Mouse (Mus musculus) adrenal gland, postnatal 36 days (tissue): Measurements from ENCODE around the gene Olfr1136. TPM values are rescaled to one million over a fixed set of nuclear protein-coding genes. Genes with fewer than 3 reads are reported as not detected.

Experiments used
- DNase-seq, 2 experiments: peaks; one replicate each; pipeline ENCODE4 v3.0.0; 2021; ENCODE audit warnings: mixed read lengths in 1 of 2
- long read RNA-seq, 2 experiments: library from polyadenylated mRNA; stranded (forward); transcript quantifications; one replicate each; pipeline ENCODE4 v2.0.0; 2021; ENCODE audit warnings: borderline sequencing depth in 2 of 2
- total RNA-seq, 2 experiments: library from RNA; stranded (reverse); gene quantifications; 2 replicates each; pipeline ENCODE4 v1.2.3; 2021

Gene Olfr1136
- total RNA-seq: not detected
- long read RNA-seq, experiment 1: 0 reads
- long read RNA-seq, experiment 2: 0 reads

- DNase-seq: no peak
Measured at GRCm38 (mm10) chr2:87693847-87694246, at the start of gene Olfr1136. Gene Olfr1136 (minus strand): TSS chr2:87693947.

GRCm38 (mm10) chr2:87743452-87743851 lies 49.7 kb upstream of the Olfr1136 start, which contains the start of gene Olfr1140:
Gene Olfr1140 (plus strand): TSS chr2:87743752.
- DNase-seq: no peak

- DNase-seq: no peak
Measured at GRCm38 (mm10) chr2:87739878-87740277, 46.1 kb upstream of the Olfr1136 start, which contains the start of gene Olfr1138. Gene Olfr1138 (minus strand): TSS chr2:87739978.

GRCm38 (mm10) chr2:87713079-87713478 lies 19.3 kb upstream of the Olfr1136 start, which contains the start of gene Olfr1137:
Gene Olfr1137 (minus strand): TSS chr2:87713179.
- no peak for DNase-seq

GRCm38 (mm10) chr2:87673564-87673963 lies 20.2 kb downstream of the Olfr1136 start, which contains the start of gene Olfr1135:
Gene Olfr1135 (minus strand): TSS chr2:87673664.
- no peak for DNase-seq

- no peak for DNase-seq
Measured at GRCm38 (mm10) chr2:87658360-87658759, 35.4 kb downstream of the Olfr1136 start, which contains the start of gene Olfr1134. Gene Olfr1134 (minus strand): TSS chr2:87658460.

GRCm38 (mm10) chr2:87647274-87647673 lies 46.5 kb downstream of the Olfr1136 start, which contains the start of gene Olfr1133:
Gene Olfr1133 (minus strand): TSS chr2:87647374.
- no peak for DNase-seq

Other genes with a start within 250 kb of the Olfr1136 start
- not detected for gene Olfr1126, start 240.0 kb downstream of the Olfr1136 start, total RNA-seq
- not detected for gene Pramel7, start 196.9 kb downstream of the Olfr1136 start, total RNA-seq
- gene Pramel6, start 187.4 kb downstream of the Olfr1136 start, total RNA-seq: not detected
- not detected for gene Olfr153, start 162.2 kb downstream of the Olfr1136 start, total RNA-seq
- not detected for gene Olfr1128, start 148.4 kb downstream of the Olfr1136 start, total RNA-seq
- gene Olfr1129, start 120.0 kb downstream of the Olfr1136 start, total RNA-seq: not detected
- gene Olfr1130, start 87.7 kb downstream of the Olfr1136 start, total RNA-seq: not detected
- not detected for gene Olfr1131, start 66.8 kb downstream of the Olfr1136 start, total RNA-seq
- not detected for gene Olfr1132, start 56.4 kb downstream of the Olfr1136 start, total RNA-seq
- not detected for gene Olfr1133, start 46.6 kb downstream of the Olfr1136 start, total RNA-seq
- gene Olfr1134, start 35.5 kb downstream of the Olfr1136 start, total RNA-seq: not detected
- gene Olfr1135, start 20.3 kb downstream of the Olfr1136 start, total RNA-seq: not detected
- not detected for gene Olfr1137, start 19.2 kb upstream of the Olfr1136 start, total RNA-seq
- gene Olfr1138, start 46.0 kb upstream of the Olfr1136 start, total RNA-seq: not detected
- not detected for gene Olfr1140, start 49.8 kb upstream of the Olfr1136 start, total RNA-seq
- gene Olfr1141, start 60.0 kb upstream of the Olfr1136 start, total RNA-seq: not detected
- gene Olfr152, start 85.5 kb upstream of the Olfr1136 start, total RNA-seq: not detected
- not detected for gene Olfr1143, start 106.6 kb upstream of the Olfr1136 start, total RNA-seq
- not detected for gene Olfr1145, start 115.9 kb upstream of the Olfr1136 start, total RNA-seq
- not detected for gene Olfr1148, start 136.6 kb upstream of the Olfr1136 start, total RNA-seq
- gene Olfr1150-ps1, start 150.0 kb upstream of the Olfr1136 start, total RNA-seq: not detected
- not detected for gene Olfr1151, start 161.9 kb upstream of the Olfr1136 start, total RNA-seq
- gene Olfr1152, start 172.5 kb upstream of the Olfr1136 start, total RNA-seq: not detected
- not detected for gene Olfr1153, start 201.0 kb upstream of the Olfr1136 start, total RNA-seq
- gene Olfr1154, start 211.2 kb upstream of the Olfr1136 start, total RNA-seq: not detected